Comparison of ENCODE assay signal across 7 mouse cellular contexts in genomic region chrX:73786364-73787224, GRCm38 (mm10). TPM values are rescaled to one million over a fixed set of nuclear protein-coding genes. Genes with fewer than 3 reads are reported as not detected.
DNase-seq lines count a peak whose midpoint lies in the region; ATAC-seq and TF ChIP-seq lines count a peak whose summit lies in the region.

Gene Idh3g (minus strand): TSS chrX:73786897.
Gene Ssr4 (plus strand): TSS chrX:73787028.

- peak; percentile 95 for ATAC-seq in intestine, postnatal 0 days
- ATAC-seq in midbrain, embryonic 12.5 days (ENCODE audit: low FRiP score, low read depth), result peak; percentile 96

- TF ChIP-seq POLR2A in small intestine, adult 2 months (IDR thresholded peaks at IDR 0.05; ENCODE audit: low read depth, low read length), result peak; percentile 60; the same call in 1 of the 2 replicates

- H3K27ac ChIP-seq in embryonic facial prominence, embryonic 10.5 days (replicated peaks), result peak within 1 kb of the TSS; percentile 89
- H3K27ac ChIP-seq in intestine, postnatal 0 days (ENCODE audit: low read depth, low read length), result peak within 1 kb of the TSS; percentile 84
- peak within 1 kb of the TSS; percentile 85 for H3K27ac ChIP-seq in midbrain, embryonic 12.5 days (replicated peaks)
- H3K27ac ChIP-seq in small intestine, adult 2 months (ENCODE audit: insufficient read depth, low read depth, low read length), result peak within 1 kb of the TSS; percentile 91

- H3K4me1 ChIP-seq in embryonic facial prominence, embryonic 10.5 days, result peaks cover 14% of the 10 kb centered on the region
- H3K4me1 ChIP-seq in intestine, postnatal 0 days (replicated peaks; ENCODE audit: control insufficient read depth, insufficient read depth, low read length), result no peaks in the 10 kb centered on the region
- peaks cover 14% of the 10 kb centered on the region; the same call in 1 of the 2 replicates for H3K4me1 ChIP-seq in midbrain, embryonic 12.5 days
- H3K4me1 ChIP-seq in small intestine, adult 2 months (ENCODE audit: control insufficient read depth, insufficient read depth, insufficient read length, low read length), result peaks cover 4% of the 10 kb centered on the region; the same call in 1 of the 2 replicates

- WGBS in embryonic facial prominence, embryonic 10.5 days, result 15% methylated on average over 52 of the region's 52 CpGs
- WGBS in intestine, postnatal 0 days, result 18% methylated on average over 52 of the region's 52 CpGs
- 17% methylated on average over 52 of the region's 52 CpGs for WGBS in midbrain, embryonic 12.5 days
- WGBS in small intestine, adult 2 months, result 15% methylated on average over 52 of the region's 52 CpGs

- peak within 1 kb of the TSS; percentile 69 for H3K4me3 ChIP-seq in embryonic facial prominence, embryonic 10.5 days
- H3K4me3 ChIP-seq in intestine, postnatal 0 days (ENCODE audit: low read depth, low read length), result peak within 1 kb of the TSS; percentile 60
- H3K4me3 ChIP-seq in midbrain, embryonic 12.5 days, result peak within 1 kb of the TSS; percentile 59
- peak within 1 kb of the TSS; percentile 91 for H3K4me3 ChIP-seq in small intestine, adult 2 months (ENCODE audit: low read depth, low read length)

- intact Hi-C loops in left cerebral cortex, postnatal 4 days (cut with DNase I), result no loop called here

- TF ChIP-seq CTCF in intestine, postnatal 0 days (IDR thresholded peaks at IDR 0.05; ENCODE audit: low read depth), result peak; percentile 73
- TF ChIP-seq CTCF in small intestine, adult 2 months (IDR thresholded peaks at IDR 0.05; ENCODE audit: extremely low read depth, insufficient read length, insufficient replicate concordance, low read depth, low read length), result peak; percentile 51; the same call in 1 of the 2 replicates

- H3K4me2 ChIP-seq in intestine, postnatal 0 days (replicated peaks; ENCODE audit: low read depth), result peak within 1 kb of the TSS; percentile 63
- peak within 1 kb of the TSS; percentile 64 for H3K4me2 ChIP-seq in midbrain, embryonic 12.5 days (replicated peaks)

- peaks cover 37% of the 10 kb centered on the region for H3K36me3 ChIP-seq in embryonic facial prominence, embryonic 10.5 days (replicated peaks)
- peaks cover 8% of the 10 kb centered on the region; the same call in 1 of the 2 replicates for H3K36me3 ChIP-seq in intestine, postnatal 0 days (ENCODE audit: control insufficient read depth, insufficient read depth)
- H3K36me3 ChIP-seq in midbrain, embryonic 12.5 days, result peaks cover 16% of the 10 kb centered on the region; the same call in 1 of the 2 replicates
- peaks cover 24% of the 10 kb centered on the region for H3K36me3 ChIP-seq in small intestine, adult 2 months (ENCODE audit: control insufficient read depth, insufficient read depth, low read length)

- H3K9me3 ChIP-seq in embryonic facial prominence, embryonic 10.5 days, result no peaks in the 10 kb centered on the region
- no peaks in the 10 kb centered on the region for H3K9me3 ChIP-seq in intestine, postnatal 0 days (ENCODE audit: control insufficient read depth)
- H3K9me3 ChIP-seq in midbrain, embryonic 12.5 days, result no peaks in the 10 kb centered on the region

- H3K9ac ChIP-seq in intestine, postnatal 0 days (ENCODE audit: low read depth, low read length), result peak within 1 kb of the TSS; percentile 67
- H3K9ac ChIP-seq in midbrain, embryonic 12.5 days (replicated peaks), result peak within 1 kb of the TSS; percentile 71

- peaks cover 33% of the 10 kb centered on the region for H3K27me3 ChIP-seq in embryonic facial prominence, embryonic 10.5 days (replicated peaks; ENCODE audit: low read depth, poor library complexity, severe bottlenecking)
- no peaks in the 10 kb centered on the region; the same call in 1 of the 2 replicates for H3K27me3 ChIP-seq in intestine, postnatal 0 days (replicated peaks; ENCODE audit: control insufficient read depth, insufficient read depth, low read length)
- no peaks in the 10 kb centered on the region for H3K27me3 ChIP-seq in midbrain, embryonic 12.5 days
- no peaks in the 10 kb centered on the region for H3K27me3 ChIP-seq in small intestine, adult 2 months (ENCODE audit: control insufficient read depth, insufficient read depth, low read length)

- peak; percentile 92 for DNase-seq in adrenal gland, postnatal 10 days
- peak; percentile 93 for DNase-seq in embryonic facial prominence, embryonic 10.5 days (ENCODE audit: low spot score)
- peak; percentile 59 for DNase-seq in gonadal fat pad, adult 2 months (ENCODE audit: low read depth)
- DNase-seq in left cerebral cortex, postnatal 4 days, result peak; percentile 92

RNA-seq across cellular contexts. Expression of gene Idh3g, which starts in this region (rescaled TPM):
- 100 to 1,000 TPM; 681 to 708 TPM for total RNA-seq in adrenal gland, postnatal 10 days (2021)
- 175 and 176 TPM in 2 replicates for polyA plus RNA-seq in embryonic facial prominence, embryonic 10.5 days (2016; fragmentation: Nextera tagmentation; extraction: Ambion mirVana)
- polyA plus RNA-seq in gonadal fat pad, adult 2 months (2012; rRNA removed), result 303 and 377 TPM in 2 replicates
- polyA plus RNA-seq in intestine, postnatal 0 days (2015; fragmentation: Nextera tagmentation; extraction: Ambion mirVana), result 142 and 145 TPM in 2 replicates
- 100 to 1,000 TPM; 118 to 127 TPM for total RNA-seq in left cerebral cortex, postnatal 4 days (2021)
- polyA plus RNA-seq in midbrain, embryonic 12.5 days (2016; fragmentation: Nextera tagmentation; extraction: Ambion mirVana), result 166 and 169 TPM in 2 replicates
- polyA plus RNA-seq in small intestine, adult 2 months (2012; rRNA removed), result 177 and 266 TPM in 2 replicates

RNA-seq across cellular contexts. Expression of gene Ssr4, which starts in this region (rescaled TPM):
- 100 to 1,000 TPM; 166 to 177 TPM for total RNA-seq in adrenal gland, postnatal 10 days (2021)
- polyA plus RNA-seq in embryonic facial prominence, embryonic 10.5 days (2016; fragmentation: Nextera tagmentation; extraction: Ambion mirVana), result 101 and 107 TPM in 2 replicates
- 419 and 485 TPM in 2 replicates for polyA plus RNA-seq in gonadal fat pad, adult 2 months (2012; rRNA removed)
- 299 and 323 TPM in 2 replicates for polyA plus RNA-seq in intestine, postnatal 0 days (2015; fragmentation: Nextera tagmentation; extraction: Ambion mirVana)
- total RNA-seq in left cerebral cortex, postnatal 4 days (2021), result 100 to 1,000 TPM; 100 to 104 TPM
- 118 and 119 TPM in 2 replicates for polyA plus RNA-seq in midbrain, embryonic 12.5 days (2016; fragmentation: Nextera tagmentation; extraction: Ambion mirVana)
- polyA plus RNA-seq in small intestine, adult 2 months (2012; rRNA removed), result 190 and 210 TPM in 2 replicates

Comparison
In these comparisons a context has a peak if more than half of its experiments do, and no peak if none do; other contexts are left out.
1. Peak in every context shown above with its lines: DNase-seq, ATAC-seq, H3K4me3 ChIP-seq and H3K27ac ChIP-seq.
2. RNA of gene Idh3g (total RNA-seq): 681 to 708 TPM in adrenal gland, postnatal 10 days; 118 to 127 TPM in left cerebral cortex, postnatal 4 days; every median in the first group is over 4 times any median in the second.